Mouse (Mus musculus): ENCODE measurements around the gene Pgbd1.

- TF ChIP-seq CTCF (IDR thresholded peaks at IDR 0.05; ENCODE audit: low read depth, low read length) (no peak), POLR2AphosphoS5 (IDR thresholded peaks at IDR 0.05; ENCODE audit: insufficient replicate concordance, low read depth, low read length) (no peak)
Measured at GRCm38 (mm10) chr13:21408805-21409459, 31.9 kb downstream of the Pgbd1 start.

Data from G1E (cell line).